17 mouse cellular contexts compared by ENCODE assay signal in the genomic region with DNA sequence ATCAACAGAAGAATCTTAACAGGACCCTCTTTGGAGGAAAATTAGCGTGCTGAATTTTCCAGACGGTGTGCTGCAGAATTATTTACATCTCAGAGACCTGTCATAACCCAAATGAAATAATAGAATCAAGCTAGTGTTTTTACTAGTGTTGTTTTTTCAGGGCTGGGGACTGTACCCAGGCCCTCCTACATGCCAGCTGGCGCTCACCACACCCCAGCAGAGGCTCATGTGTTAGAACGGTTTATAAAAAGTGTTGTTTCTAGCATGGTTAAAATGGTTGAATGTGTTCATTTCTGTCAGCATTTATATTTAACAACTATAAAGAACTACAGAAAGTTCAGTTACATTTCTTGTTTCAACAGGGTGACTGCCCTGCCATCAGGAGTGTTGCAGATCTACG. TPM values are rescaled to one million over a fixed set of nuclear protein-coding genes. Genes with fewer than 3 reads are reported as not detected.
A peak's percentile ranks its signal among the peaks of the same experiment; 100 is the strongest.
DNase-seq lines count a peak whose midpoint lies in the region; ATAC-seq lines count a peak whose summit lies in the region.
"Had no signal": no experiment of that assay in that cellular context is flagged by ENCODE, and none has a peak within 500 bp of the region (broad histone marks: within the 10 kb centered on the region; RNA-seq: fewer than 3 reads in every experiment).

No protein-coding gene starts in this region.

- no peaks in the 10 kb centered on the region for H3K9me3 ChIP-seq in heart, embryonic 11.5 days (replicated peaks; ENCODE audit: control insufficient read depth, low read length)
- H3K9me3 ChIP-seq: embryonic facial prominence, embryonic 13.5 days; heart, embryonic 15.5 days; liver, embryonic 12.5 days had no signal

- H3K4me1 ChIP-seq in heart, embryonic 11.5 days (ENCODE audit: control insufficient read depth, insufficient read depth, low read length): no peaks in the 10 kb centered on the region
- H3K4me1 ChIP-seq: heart, embryonic 15.5 days; liver, embryonic 12.5 days had no signal

- H3K36me3 ChIP-seq in heart, embryonic 11.5 days (ENCODE audit: control insufficient read depth, insufficient read depth, low read length): peaks cover 28% of the 10 kb centered on the region
- H3K36me3 ChIP-seq: liver, embryonic 12.5 days had no signal

- 91% methylated on average over 5 of the region's 5 CpGs for WGBS in heart, embryonic 11.5 days (ENCODE audit: insufficient replicate concordance)

- DNase-seq in left cerebral cortex, adult 18-20 months (ENCODE audit: low spot score in 2 of 2): peak; percentile 68 to 83
- DNase-seq in left cerebral cortex, postnatal 10 days (ENCODE audit: extremely low spot score in 1 of 2, low spot score in 2 of 2): no peak
- DNase-seq in layer of hippocampus, adult 8-10 months (ENCODE audit: low spot score in 2 of 2): peak; percentile 63 to 67
- peak; percentile 69 to 75 for DNase-seq in left cerebral cortex, postnatal 36 days (ENCODE audit: low spot score in 2 of 2)
- no peak for DNase-seq in lung, postnatal 25 days (ENCODE audit: low spot score)
- DNase-seq in cerebellum, adult 9-10 months: no peak
- DNase-seq: B cell, adult 2 months; cerebellum, adult 9-11 months; kidney, adult 18-20 months; kidney, postnatal 25 days; thymus, postnatal 4 days had no signal

- intact Hi-C loops in left cerebral cortex, postnatal 10 days (cut with DNase I): no loop called here
- intact Hi-C loops in left cerebral cortex, postnatal 36 days (cut with DNase I): no loop called here

- H3K4me2 ChIP-seq in heart, embryonic 11.5 days: no peak overlapping the region
- H3K4me2 ChIP-seq: embryonic facial prominence, embryonic 13.5 days; heart, embryonic 15.5 days; liver, embryonic 12.5 days had no signal

- H3K4me3 ChIP-seq in heart, embryonic 11.5 days (ENCODE audit: low read depth, low read length): no peak overlapping the region
- H3K4me3 ChIP-seq: embryonic facial prominence, embryonic 13.5 days; heart, embryonic 15.5 days; liver, embryonic 12.5 days had no signal

- no peak overlapping the region for H3K27ac ChIP-seq in heart, embryonic 11.5 days (ENCODE audit: low read depth, low read length)
- H3K27ac ChIP-seq: embryonic facial prominence, embryonic 13.5 days; heart, embryonic 15.5 days; hindbrain, postnatal 0 days; liver, embryonic 12.5 days had no signal

- H3K9ac ChIP-seq in heart, embryonic 11.5 days (ENCODE audit: low read depth, low read length): no peak overlapping the region
- H3K9ac ChIP-seq: embryonic facial prominence, embryonic 13.5 days; heart, embryonic 15.5 days; liver, embryonic 12.5 days had no signal

- ATAC-seq in heart, embryonic 11.5 days (replicated peaks; ENCODE audit: insufficient number of reproducible peaks, low FRiP score, low TSS enrichment): no peak
- ATAC-seq: hindbrain, postnatal 0 days; liver, embryonic 12.5 days had no signal

- no peaks in the 10 kb centered on the region for H3K27me3 ChIP-seq in heart, embryonic 11.5 days (ENCODE audit: control insufficient read depth, insufficient read depth, low read length)
- H3K27me3 ChIP-seq: embryonic facial prominence, embryonic 13.5 days; heart, embryonic 15.5 days; liver, embryonic 12.5 days had no signal

RNA-seq across cellular contexts. Expression of a gene that starts 37.8 kb away (rescaled TPM):
- total RNA-seq in left cerebral cortex, adult 18-20 months (2021): 1 to 10 TPM; 1.7 to 3.0 TPM
- under 1 TPM; 0.63 to 0.66 TPM for total RNA-seq in left cerebral cortex, postnatal 10 days (2021)
- total RNA-seq in layer of hippocampus, adult 8-10 months (2022): 1 to 10 TPM; 2.2 to 2.9 (median 2.7) TPM
- 1 to 10 TPM in 1 of 2 experiments, under 1 TPM in 1; 0.96 to 1.4 TPM for total RNA-seq in left cerebral cortex, postnatal 36 days (2021)
- polyA plus RNA-seq in heart, embryonic 11.5 days (2014; fragmentation: Nextera tagmentation; extraction: Ambion mirVana): 3.2 and 4.3 TPM in 2 replicates
- total RNA-seq: hematopoietic stem cell, adult 5-6 weeks had no signal

Comparison
In these comparisons a context has a peak if more than half of its experiments do, and no peak if none do; other contexts are left out.
1. DNase-seq: peak in left cerebral cortex, adult 18-20 months (2 of 2), layer of hippocampus, adult 8-10 months (2 of 2) and left cerebral cortex, postnatal 36 days (2 of 2); none in left cerebral cortex, postnatal 10 days (0 of 2), lung, postnatal 25 days (single experiment) and cerebellum, adult 9-10 months (single experiment).